Mouse (Mus musculus) midbrain, embryonic 15.5 days (tissue): ENCODE results near the gene Mmp13. TPM values are rescaled to one million over a fixed set of nuclear protein-coding genes. Genes with fewer than 3 reads are reported as not detected.

ENCODE experiments used
- polyA plus RNA-seq: library from polyadenylated mRNA; unstranded; fragments of >200 nt; fragmentation: Nextera tagmentation; extraction: Ambion mirVana; gene quantifications from 2 replicates; pipeline ENCODE4 v1.2.1, GENCODE M21; 2015

Mmp13 gene
- polyA plus RNA-seq, 1 experiment from 2014 or later = not detected

Other genes with a start within 250 kb of the Mmp13 start
- gene Dync2h1, start 88.1 kb upstream of the Mmp13 start, polyA plus RNA-seq = 21.7 and 23.5 TPM in 2 replicates
- 92.4 and 100 TPM in 2 replicates for gene Dcun1d5, start 88.0 kb upstream of the Mmp13 start, polyA plus RNA-seq
- not detected in 2 replicates for gene Mmp12, start 71.9 kb downstream of the Mmp13 start, polyA plus RNA-seq
- gene Mmp1b, start 115.5 kb downstream of the Mmp13 start, polyA plus RNA-seq = not detected in 2 replicates
- not detected in 2 replicates for gene Mmp3, start 173.3 kb downstream of the Mmp13 start, polyA plus RNA-seq
- gene Mmp10, start 229.8 kb downstream of the Mmp13 start, polyA plus RNA-seq = not detected in 2 replicates